Mouse (Mus musculus): ENCODE results near the gene Sptlc2. TPM values are rescaled to one million over a fixed set of nuclear protein-coding genes. Genes with fewer than 3 reads are reported as not detected.

Sptlc2 gene
- polyA plus RNA-seq, 1 experiment from 2014 or later = 61.8 TPM

DNA sequence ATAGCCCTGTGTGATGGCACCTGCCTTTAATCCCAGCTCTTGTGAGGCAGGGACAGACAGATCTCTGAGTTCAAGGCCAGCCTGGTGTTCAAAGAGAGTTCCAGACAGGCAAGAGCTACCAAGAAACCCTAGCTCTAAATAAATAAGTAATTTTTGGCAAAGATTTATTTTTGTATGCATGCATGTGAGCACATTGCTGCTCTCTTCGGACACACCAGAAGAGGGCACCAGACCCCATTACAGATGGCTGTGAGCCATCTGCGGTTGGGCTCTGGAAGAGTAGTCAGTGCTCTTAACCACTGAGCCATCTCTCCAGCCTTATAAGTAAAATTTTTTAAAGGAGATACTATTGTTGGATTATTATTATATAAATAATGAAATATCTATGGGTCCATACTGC, 40.6 kb downstream of the Sptlc2 start:
- DNase-seq (ENCODE audit: low spot score) = no peak
- peaks cover 31% of the 10 kb centered on the region for H3K36me3 ChIP-seq (replicated peaks)
- no peak overlapping the region for H3K27ac ChIP-seq (replicated peaks)
- no peaks in the 10 kb centered on the region for H3K4me1 ChIP-seq
- H3K27me3 ChIP-seq (replicated peaks; ENCODE audit: low read depth, poor library complexity, severe bottlenecking) = no peaks in the 10 kb centered on the region
- 90% methylated on average over 2 of the region's 2 CpGs for WGBS
- no peak overlapping the region for H3K4me3 ChIP-seq
- no peaks in the 10 kb centered on the region for H3K9me3 ChIP-seq

DNA sequence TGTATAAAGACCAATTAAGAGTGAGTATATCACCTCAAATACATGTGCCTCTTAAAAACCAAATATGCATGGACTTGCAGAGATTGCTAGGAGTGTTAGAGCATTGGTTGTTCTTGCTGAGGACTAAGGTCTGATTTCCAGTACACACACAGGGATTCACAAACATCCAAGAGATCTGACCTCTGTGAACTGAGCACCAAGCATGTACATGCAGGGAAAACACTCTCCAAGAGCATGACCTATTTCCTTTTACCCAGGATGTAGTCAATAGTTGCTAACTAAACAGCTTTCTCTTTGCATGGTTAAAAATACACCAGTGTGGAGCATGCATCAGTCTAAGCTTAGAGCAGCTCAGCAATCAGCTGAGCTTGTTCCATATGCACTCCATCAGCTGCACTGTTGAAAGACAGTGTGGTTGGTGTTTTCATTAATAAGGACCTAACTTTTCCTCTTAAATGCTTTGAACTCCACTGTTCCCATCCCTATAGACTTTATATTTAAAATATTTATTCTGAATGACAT, 45.0 kb downstream of the Sptlc2 start:
- Histone ChIP-seq H3K9me3 (no peaks in the 10 kb centered on the region), H3K4me1 (no peaks in the 10 kb centered on the region), H3K36me3 (replicated peaks) (peaks cover 50% of the 10 kb centered on the region), H3K27me3 (replicated peaks; ENCODE audit: low read depth, poor library complexity, severe bottlenecking) (no peaks in the 10 kb centered on the region), H3K4me3 (no peak overlapping the region), H3K27ac (replicated peaks) (no peak overlapping the region)
- no peak for DNase-seq (ENCODE audit: low spot score)

DNA sequence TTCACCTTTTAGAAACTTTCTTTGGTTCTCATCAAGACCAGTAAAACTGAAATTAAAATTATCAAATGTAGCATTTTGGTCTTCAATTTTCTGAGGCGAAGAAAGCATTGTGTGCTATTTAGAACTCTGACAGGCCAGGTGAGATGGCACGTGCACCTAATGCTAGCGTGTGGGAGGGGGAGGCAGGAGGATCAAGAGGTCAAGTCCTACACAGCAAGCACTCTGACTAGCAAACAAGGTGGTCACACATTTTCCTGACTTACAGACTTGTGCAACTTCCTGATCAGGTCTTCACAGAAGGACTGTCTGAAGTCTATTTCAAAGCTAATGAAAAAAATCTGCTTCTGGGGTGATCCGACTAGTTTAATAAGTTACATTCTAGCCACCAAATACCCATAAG, 50.1 kb downstream of the Sptlc2 start:
- Histone ChIP-seq H3K9me3 (no peaks in the 10 kb centered on the region), H3K27me3 (replicated peaks; ENCODE audit: low read depth, poor library complexity, severe bottlenecking) (no peaks in the 10 kb centered on the region), H3K27ac (replicated peaks) (no peak overlapping the region), H3K4me3 (no peak overlapping the region), H3K4me1 (no peaks in the 10 kb centered on the region), H3K36me3 (replicated peaks) (peaks cover 25% of the 10 kb centered on the region)
- 87% methylated on average over 4 of the region's 4 CpGs for WGBS
- no peak for DNase-seq (ENCODE audit: low spot score)

DNA sequence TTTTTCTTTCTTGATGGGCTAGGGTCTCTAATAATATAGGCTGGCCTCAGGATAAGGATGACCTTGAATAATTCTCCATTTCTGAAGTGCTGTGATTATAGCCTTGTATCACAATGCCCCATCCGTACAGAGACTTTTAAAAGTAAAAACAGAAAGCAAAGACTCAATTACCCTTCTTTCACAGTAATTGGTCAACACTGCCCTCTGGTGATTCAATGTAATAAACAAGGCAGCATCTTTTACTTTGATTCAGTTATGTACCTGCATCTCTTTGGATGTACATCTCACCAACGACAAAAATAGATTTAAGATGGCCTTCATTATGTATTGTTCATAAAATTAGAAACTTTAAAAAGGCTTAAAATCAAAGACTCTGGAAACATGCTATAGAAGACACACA, 53.3 kb downstream of the Sptlc2 start:
- no peaks in the 10 kb centered on the region for H3K27me3 ChIP-seq (replicated peaks; ENCODE audit: low read depth, poor library complexity, severe bottlenecking)
- peaks cover 9% of the 10 kb centered on the region; the same call in 1 of the 2 replicates for H3K4me1 ChIP-seq
- 50% methylated on average over 2 of the region's 2 CpGs for WGBS
- no peak for DNase-seq (ENCODE audit: low spot score)
- no peak overlapping the region for H3K4me3 ChIP-seq
- no peaks in the 10 kb centered on the region for H3K9me3 ChIP-seq
- peaks cover 12% of the 10 kb centered on the region for H3K36me3 ChIP-seq (replicated peaks)
- no peak overlapping the region for H3K27ac ChIP-seq (replicated peaks)

DNA sequence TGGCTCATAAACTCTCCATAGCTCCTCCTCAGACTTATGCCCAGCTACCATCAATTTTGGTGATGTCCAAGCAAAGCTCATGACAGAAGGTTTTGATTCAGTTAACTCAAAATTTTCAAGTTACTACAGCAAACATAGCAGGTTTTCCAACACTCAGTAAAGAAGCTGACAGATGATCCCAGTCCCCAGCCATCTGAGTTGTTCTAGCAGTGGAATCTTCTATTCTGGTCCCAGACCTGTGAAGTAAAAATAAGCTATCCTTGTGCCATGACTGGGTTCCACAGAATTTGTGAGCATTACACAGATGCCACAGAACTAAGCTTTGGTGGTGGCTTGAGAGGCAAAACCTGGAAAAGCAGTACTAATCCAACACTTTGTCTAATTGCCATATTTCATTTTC, 54.4 kb downstream of the Sptlc2 start:
- peaks cover 5% of the 10 kb centered on the region; the same call in 1 of the 2 replicates for H3K36me3 ChIP-seq (replicated peaks)
- H3K9me3 ChIP-seq = no peaks in the 10 kb centered on the region
- DNase-seq (ENCODE audit: low spot score) = no peak
- no peak overlapping the region for H3K27ac ChIP-seq (replicated peaks)
- H3K4me3 ChIP-seq = no peak overlapping the region
- H3K27me3 ChIP-seq (replicated peaks; ENCODE audit: low read depth, poor library complexity, severe bottlenecking) = no peaks in the 10 kb centered on the region
- peaks cover 15% of the 10 kb centered on the region; the same call in 1 of the 2 replicates for H3K4me1 ChIP-seq

DNA sequence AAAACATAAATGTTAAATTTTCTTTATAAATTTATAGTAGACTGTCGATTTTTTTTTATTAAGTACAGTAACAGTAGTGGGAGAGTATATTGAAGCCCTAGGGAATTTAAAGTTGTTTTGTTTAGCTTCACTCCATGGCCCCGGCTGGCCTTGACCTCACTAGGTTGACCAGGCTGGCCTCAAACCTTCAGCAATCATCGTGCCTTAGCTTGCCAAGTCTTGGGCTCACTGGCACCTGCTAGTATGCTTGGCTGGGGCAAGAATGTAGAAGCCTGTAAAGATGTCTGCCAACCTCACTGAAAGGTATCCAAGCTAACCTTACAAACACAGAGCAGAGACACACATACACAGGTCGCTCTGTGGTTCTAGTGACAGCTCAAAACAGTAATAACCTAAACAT, 55.6 kb downstream of the Sptlc2 start:
- no peaks in the 10 kb centered on the region for H3K9me3 ChIP-seq
- no peaks in the 10 kb centered on the region for H3K27me3 ChIP-seq (replicated peaks; ENCODE audit: low read depth, poor library complexity, severe bottlenecking)
- no peak overlapping the region for H3K27ac ChIP-seq (replicated peaks)
- H3K4me3 ChIP-seq = no peak overlapping the region
- peaks cover 5% of the 10 kb centered on the region; the same call in 1 of the 2 replicates for H3K36me3 ChIP-seq (replicated peaks)
- peaks cover 22% of the 10 kb centered on the region for H3K4me1 ChIP-seq
- no peak for DNase-seq (ENCODE audit: low spot score)
- WGBS = 85% methylated on average over 4 of the region's 4 CpGs

DNA sequence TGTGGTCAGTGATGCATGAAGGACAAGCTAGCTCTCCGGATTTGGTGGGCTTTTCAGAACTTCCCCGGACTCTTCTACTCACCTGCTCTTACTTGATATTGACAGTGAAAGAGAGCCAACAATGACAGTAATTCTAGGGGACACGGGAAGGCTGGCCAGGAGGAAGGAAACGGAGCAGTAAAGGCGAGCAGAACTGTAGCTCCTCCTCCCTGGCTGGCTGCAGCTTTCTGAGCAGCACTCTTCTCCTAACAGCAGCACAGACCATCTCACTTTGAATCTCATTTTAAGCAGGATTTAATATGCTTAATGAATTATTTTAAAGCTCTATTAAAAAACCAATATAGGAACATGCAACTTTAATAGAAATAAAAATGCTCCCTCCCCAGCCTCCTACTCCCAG, 56.2 kb downstream of the Sptlc2 start:
- H3K4me3 ChIP-seq = no peak overlapping the region
- H3K27ac ChIP-seq (replicated peaks) = no peak overlapping the region
- H3K36me3 ChIP-seq (replicated peaks) = peaks cover 5% of the 10 kb centered on the region; the same call in 1 of the 2 replicates
- DNase-seq (ENCODE audit: low spot score) = no peak
- no peaks in the 10 kb centered on the region for H3K9me3 ChIP-seq
- peaks cover 25% of the 10 kb centered on the region for H3K4me1 ChIP-seq
- WGBS = 51% methylated on average over 5 of the region's 5 CpGs
- H3K27me3 ChIP-seq (replicated peaks; ENCODE audit: low read depth, poor library complexity, severe bottlenecking) = no peaks in the 10 kb centered on the region

DNA sequence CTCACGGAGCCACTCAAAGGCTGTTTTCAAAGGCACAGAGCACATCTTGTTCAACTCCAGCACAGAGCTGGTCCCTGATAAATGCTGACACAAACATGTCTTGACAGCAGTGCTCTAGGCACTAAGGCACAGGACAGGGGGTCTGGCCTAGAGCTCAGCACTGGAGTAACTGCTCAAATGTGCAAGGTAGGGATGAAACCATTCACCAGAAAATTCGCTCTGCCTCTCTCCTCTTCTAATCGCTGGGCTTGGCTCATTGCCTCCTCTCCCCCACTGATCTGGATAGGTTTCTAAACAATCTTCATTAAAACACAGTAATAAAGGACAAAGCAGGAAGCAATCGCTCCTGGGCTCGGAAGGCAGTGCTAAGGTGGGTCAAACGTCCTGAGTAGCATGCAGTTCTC, 57.1 kb downstream of the Sptlc2 start:
- 61% methylated on average over 6 of the region's 6 CpGs for WGBS
- Histone ChIP-seq H3K27me3 (replicated peaks; ENCODE audit: low read depth, poor library complexity, severe bottlenecking) (no peaks in the 10 kb centered on the region), H3K36me3 (replicated peaks) (peaks cover 5% of the 10 kb centered on the region; the same call in 1 of the 2 replicates), H3K9me3 (no peaks in the 10 kb centered on the region), H3K27ac (replicated peaks) (no peak overlapping the region), H3K4me3 (no peak overlapping the region), H3K4me1 (peaks cover 25% of the 10 kb centered on the region)
- DNase-seq (ENCODE audit: low spot score) = no peak

DNA sequence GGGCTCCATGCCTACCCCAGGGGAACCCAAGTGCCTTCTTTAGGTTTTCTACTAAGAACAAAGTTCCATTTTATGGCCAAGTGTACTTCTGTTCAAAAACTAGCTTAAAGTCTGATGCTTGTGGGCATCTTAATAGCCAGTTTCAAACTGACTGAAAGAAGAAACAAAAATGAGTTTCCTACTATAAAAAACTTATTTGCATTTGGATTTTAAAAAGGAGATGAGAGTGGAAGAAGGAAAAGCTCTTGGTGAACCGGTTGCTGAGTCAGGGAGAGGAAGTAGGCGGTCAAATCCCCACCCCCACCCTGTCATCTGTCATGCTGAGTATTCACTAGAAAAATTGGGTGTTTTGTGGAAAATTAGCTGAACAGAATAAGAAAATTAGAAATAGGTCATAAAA, 57.9 kb downstream of the Sptlc2 start:
- H3K27ac ChIP-seq (replicated peaks) = no peak overlapping the region
- no peaks in the 10 kb centered on the region for H3K9me3 ChIP-seq
- H3K36me3 ChIP-seq (replicated peaks) = no peaks in the 10 kb centered on the region
- DNase-seq (ENCODE audit: low spot score) = no peak
- no peaks in the 10 kb centered on the region for H3K27me3 ChIP-seq (replicated peaks; ENCODE audit: low read depth, poor library complexity, severe bottlenecking)
- WGBS = 57% methylated on average over 2 of the region's 2 CpGs
- H3K4me3 ChIP-seq = no peak overlapping the region
- H3K4me1 ChIP-seq = peaks cover 25% of the 10 kb centered on the region

DNA sequence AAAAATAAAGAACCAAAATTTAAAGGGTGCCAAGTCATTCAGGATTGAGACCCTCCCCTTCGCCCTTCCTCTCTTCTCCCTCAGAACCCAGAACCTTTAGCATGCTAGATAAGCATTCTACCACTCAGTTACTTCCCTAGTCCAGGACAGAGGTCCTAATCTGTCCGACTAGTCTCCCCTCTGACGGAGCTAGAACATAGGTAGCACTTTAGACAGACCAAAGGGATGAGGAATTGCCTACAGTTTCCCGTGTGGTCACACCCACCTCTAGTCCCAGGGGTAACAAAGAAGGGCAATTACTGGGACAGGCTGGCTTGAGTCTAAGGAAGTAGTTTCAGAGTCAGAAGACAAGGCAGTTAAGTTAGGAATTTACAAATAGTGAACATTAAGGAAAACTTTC, 60.1 kb downstream of the Sptlc2 start:
- 31% methylated on average over 4 of the region's 4 CpGs for WGBS
- Histone ChIP-seq H3K27ac (replicated peaks) (no peak overlapping the region), H3K27me3 (replicated peaks; ENCODE audit: low read depth, poor library complexity, severe bottlenecking) (no peaks in the 10 kb centered on the region), H3K4me1 (peaks cover 25% of the 10 kb centered on the region), H3K9me3 (no peaks in the 10 kb centered on the region), H3K4me3 (no peak overlapping the region), H3K36me3 (replicated peaks) (peaks cover 10% of the 10 kb centered on the region)
- no peak for DNase-seq (ENCODE audit: low spot score)

DNA sequence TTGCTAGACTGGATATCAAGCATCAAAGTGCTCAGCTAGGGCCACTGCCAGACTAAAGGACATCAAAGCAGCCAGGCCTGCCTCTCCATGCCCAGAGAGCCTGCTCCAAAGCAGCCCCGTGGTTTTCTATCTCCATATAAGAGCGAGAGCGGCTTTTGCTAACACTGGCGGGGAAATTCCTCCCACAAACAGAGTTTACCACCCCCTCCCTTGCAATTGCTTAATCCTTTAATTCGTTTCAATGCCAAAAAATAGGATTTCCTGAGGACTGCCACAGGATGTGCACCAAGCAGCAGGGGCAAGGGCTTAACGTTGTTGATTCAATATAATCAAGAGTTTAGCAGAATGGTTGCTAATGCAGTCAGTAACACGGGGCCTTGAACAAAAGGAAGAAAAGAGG, 60.5 kb downstream of the Sptlc2 start:
- Histone ChIP-seq H3K36me3 (replicated peaks) (peaks cover 10% of the 10 kb centered on the region), H3K27ac (replicated peaks) (no peak overlapping the region; the same call in 1 of the 2 replicates), H3K4me1 (peaks cover 25% of the 10 kb centered on the region), H3K27me3 (replicated peaks; ENCODE audit: low read depth, poor library complexity, severe bottlenecking) (no peaks in the 10 kb centered on the region), H3K9me3 (no peaks in the 10 kb centered on the region), H3K4me3 (no peak overlapping the region)
- DNase-seq (ENCODE audit: low spot score) = peak; percentile 19
- WGBS = 16% methylated on average over 7 of the region's 7 CpGs

DNA sequence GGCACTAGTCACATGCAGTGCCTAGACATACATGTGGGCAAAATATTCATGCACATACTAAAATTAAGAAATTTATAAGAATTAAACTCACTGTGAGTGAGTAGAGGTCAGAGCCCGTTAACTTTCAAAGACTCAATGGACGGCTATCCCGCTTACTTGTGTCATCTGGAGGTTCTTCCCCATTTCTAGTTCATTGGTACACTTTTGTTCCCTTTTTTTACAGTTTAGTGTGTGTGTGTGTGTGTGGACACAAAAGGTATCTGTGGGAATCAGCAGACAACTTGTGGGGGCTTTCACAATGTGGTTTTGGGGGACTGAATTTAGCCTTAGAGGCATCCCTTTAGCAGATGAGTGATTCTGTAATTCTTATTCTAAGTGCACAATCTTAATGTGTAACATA, 62.7 kb downstream of the Sptlc2 start:
- H3K4me3 ChIP-seq = no peak overlapping the region
- H3K27ac ChIP-seq (replicated peaks) = no peak overlapping the region
- DNase-seq (ENCODE audit: low spot score) = no peak
- WGBS = 96% methylated on average over 3 of the region's 3 CpGs
- H3K4me1 ChIP-seq = peaks cover 20% of the 10 kb centered on the region
- H3K9me3 ChIP-seq = no peaks in the 10 kb centered on the region
- H3K27me3 ChIP-seq (replicated peaks; ENCODE audit: low read depth, poor library complexity, severe bottlenecking) = no peaks in the 10 kb centered on the region
- H3K36me3 ChIP-seq (replicated peaks) = peaks cover 10% of the 10 kb centered on the region

DNA sequence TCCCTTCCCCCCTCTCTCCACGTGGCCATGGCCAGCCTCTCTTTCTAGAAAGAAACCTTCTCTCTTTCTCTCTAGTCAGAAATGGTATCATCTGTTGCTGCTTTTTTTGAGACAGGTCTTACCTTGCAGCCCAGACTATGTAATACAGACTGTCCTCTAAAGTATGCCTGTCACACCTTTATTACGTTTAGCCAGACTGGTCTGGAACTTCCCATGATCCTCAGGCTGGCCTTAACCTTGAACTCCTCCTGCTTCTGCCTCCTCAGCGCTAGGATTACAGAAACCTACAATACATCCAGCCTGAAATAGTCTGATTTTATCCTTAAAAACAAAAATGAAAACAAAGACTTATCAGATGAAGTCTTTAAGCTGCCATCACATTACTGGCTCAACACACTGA, 68.9 kb downstream of the Sptlc2 start:
- WGBS = 83% methylated on average over 3 of the region's 3 CpGs

DNA sequence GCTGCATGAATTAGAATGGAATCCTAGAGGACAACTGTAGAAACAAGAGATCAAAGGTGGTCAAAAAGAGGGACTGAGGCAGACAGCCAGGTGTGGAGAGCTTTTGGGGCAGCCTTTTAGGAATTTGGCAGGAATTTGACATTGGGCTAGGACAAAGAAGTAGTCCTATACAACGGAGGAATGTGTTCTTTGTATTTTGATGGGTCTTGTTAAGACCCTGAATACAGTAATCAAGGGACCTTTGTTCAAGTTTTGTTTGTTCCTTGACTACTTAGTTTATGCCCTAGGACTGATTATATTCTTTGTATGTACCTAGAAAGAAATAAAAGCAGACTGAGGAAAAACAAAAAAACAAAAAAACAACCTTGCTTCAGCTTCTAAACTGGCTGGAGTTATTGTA, 70.2 kb downstream of the Sptlc2 start:
- Histone ChIP-seq H3K9me3 (no peaks in the 10 kb centered on the region), H3K27ac (replicated peaks) (no peak overlapping the region), H3K27me3 (replicated peaks; ENCODE audit: low read depth, poor library complexity, severe bottlenecking) (no peaks in the 10 kb centered on the region), H3K36me3 (replicated peaks) (0 out of 2 replicates have a peak, but pooled peaks cover 7% of the 10 kb centered on the region), H3K4me3 (no peak overlapping the region), H3K4me1 (no peaks in the 10 kb centered on the region)
- 63% methylated on average over 1 of the region's 1 CpGs for WGBS
- DNase-seq (ENCODE audit: low spot score) = no peak

More for the DNA sequence above, 68.9 kb downstream of the Sptlc2 start:
- H3K9me3 ChIP-seq = no peaks in the 10 kb centered on the region
- no peak overlapping the region for H3K27ac ChIP-seq (replicated peaks)
- H3K4me1 ChIP-seq = no peaks in the 10 kb centered on the region
- H3K36me3 ChIP-seq (replicated peaks) = peaks cover 7% of the 10 kb centered on the region
- no peak for DNase-seq (ENCODE audit: low spot score)
- no peaks in the 10 kb centered on the region for H3K27me3 ChIP-seq (replicated peaks; ENCODE audit: low read depth, poor library complexity, severe bottlenecking)
- H3K4me3 ChIP-seq = no peak overlapping the region
